Mouse (Mus musculus) kidney, adult 2 months (tissue): Measurements from ENCODE around the gene Nptn. TPM values are rescaled to one million over a fixed set of nuclear protein-coding genes. Genes with fewer than 3 reads are reported as not detected.

Source experiments
- DNase-seq: peaks from one replicate; pipeline ENCODE4 v3.0.0; 2021
- H3K27ac ChIP-seq: fragments of 200-500 bp; 2 replicates; pipeline ENCODE4 v1.5.1; 2012; ENCODE audit warnings: low read depth, low read length, control low read depth, inconsistent platforms; ENCODE audit not compliant: insufficient read depth
- H3K27me3 ChIP-seq: fragments of 200-500 bp; replicated peaks from 2 replicates; pipeline ENCODE4 v1.6.1; 2012; ENCODE audit warnings: mild to moderate bottlenecking, moderate library complexity, low read length, inconsistent platforms; ENCODE audit not compliant: control insufficient read depth, insufficient read depth
- H3K36me3 ChIP-seq: fragments of 200-500 bp; 2 replicates; pipeline ENCODE4 v1.6.1; 2012; ENCODE audit warnings: mild to moderate bottlenecking, moderate library complexity, low read length, inconsistent platforms; ENCODE audit not compliant: control insufficient read depth, insufficient read depth
- H3K4me1 ChIP-seq: fragments of 200-500 bp; 2 replicates; pipeline ENCODE4 v1.6.1; 2011; ENCODE audit warnings: low read length; ENCODE audit not compliant: control insufficient read depth, insufficient read depth
- H3K4me3 ChIP-seq: fragments of 200-500 bp; 2 replicates; pipeline ENCODE4 v1.5.1; 2011; ENCODE audit warnings: mild to moderate bottlenecking, low read depth, low read length, control low read depth; ENCODE audit not compliant: insufficient read depth
- CTCF ChIP-seq: fragments of 200-500 bp; conservative IDR thresholded peaks from 2 replicates; pipeline ENCODE4 v1.5.1; 2011; ENCODE audit warnings: low read depth, mild to moderate bottlenecking, control low read depth, low read length, moderate library complexity, mixed read lengths; ENCODE audit not compliant: insufficient read depth, insufficient read length
- POLR2A ChIP-seq: fragments of 200-500 bp; IDR thresholded peaks from one replicate; pipeline ENCODE4 v1.6.1; 2011; ENCODE audit warnings: low read depth, low read length, control low read depth
- WGBS: fragments of 180-500 bp; shearing (Covaris S2); methylation state at CpG from one replicate; pipeline ENCODE4 v1.1.7; 2018; 5-methylcytosine and 5-hydroxymethylcytosine counted together
- polyA plus RNA-seq: library from polyadenylated mRNA; depleted of rRNA; stranded (reverse); fragments of >200 nt; gene quantifications from 2 replicates; pipeline ENCODE4 v1.2.3, GENCODE M21; 2012

Nptn gene
- polyA plus RNA-seq, 1 experiment = 450 TPM

GRCm38 (mm10) chr9:58657735-58658512 lies 75.9 kb downstream of the Nptn start:
- no peak for TF ChIP-seq POLR2A
- no peak for TF ChIP-seq CTCF
- H3K27ac ChIP-seq = no peak overlapping the region
- peaks cover 11% of the 10 kb centered on the region for H3K4me1 ChIP-seq
- DNase-seq = no peak
- H3K27me3 ChIP-seq = no peaks in the 10 kb centered on the region
- H3K4me3 ChIP-seq = no peak overlapping the region
- WGBS = 71% methylated on average over 5 of the region's 5 CpGs
- no peaks in the 10 kb centered on the region for H3K36me3 ChIP-seq

GRCm38 (mm10) chr9:58658596-58659309 lies 76.7 kb downstream of the Nptn start:
- Histone ChIP-seq H3K36me3 (no peaks in the 10 kb centered on the region), H3K27me3 (no peaks in the 10 kb centered on the region), H3K4me3 (no peak overlapping the region), H3K4me1 (peaks cover 7% of the 10 kb centered on the region), H3K27ac (no peak overlapping the region)
- 70% methylated on average over 4 of the region's 4 CpGs for WGBS
- DNase-seq = no peak
- no peak for TF ChIP-seq CTCF
- no peak for TF ChIP-seq POLR2A

GRCm38 (mm10) chr9:58659331-58659730 lies 77.3 kb downstream of the Nptn start:
- Histone ChIP-seq H3K27ac (no peak overlapping the region), H3K27me3 (no peaks in the 10 kb centered on the region), H3K4me1 (peaks cover 4% of the 10 kb centered on the region; the same call in 1 of the 2 replicates), H3K4me3 (no peak overlapping the region), H3K36me3 (no peaks in the 10 kb centered on the region)
- WGBS = 89% methylated on average over 3 of the region's 3 CpGs
- DNase-seq = no peak
- no peak for TF ChIP-seq POLR2A
- no peak for TF ChIP-seq CTCF

- DNase-seq = no peak
- Histone ChIP-seq H3K4me3 (no peak overlapping the region), H3K27ac (no peak overlapping the region), H3K4me1 (no peaks in the 10 kb centered on the region), H3K27me3 (no peaks in the 10 kb centered on the region), H3K36me3 (no peaks in the 10 kb centered on the region)
- TF ChIP-seq POLR2A = no peak
- WGBS = 86% methylated on average over 9 of the region's 9 CpGs
These were observed 77.9 kb downstream of the Nptn start for GRCm38 (mm10) chr9:58659989-58660388.

GRCm38 (mm10) chr9:58660673-58661072 lies 78.6 kb downstream of the Nptn start:
- no peak for TF ChIP-seq POLR2A
- TF ChIP-seq CTCF = no peak
- no peaks in the 10 kb centered on the region for H3K27me3 ChIP-seq
- H3K36me3 ChIP-seq = no peaks in the 10 kb centered on the region
- no peak for DNase-seq
- WGBS = 96% methylated on average over 3 of the region's 3 CpGs
- H3K4me3 ChIP-seq = no peak overlapping the region
- H3K27ac ChIP-seq = no peak overlapping the region
- no peaks in the 10 kb centered on the region for H3K4me1 ChIP-seq

- H3K36me3 ChIP-seq = no peaks in the 10 kb centered on the region
- TF ChIP-seq CTCF (0 out of 2 replicates have a peak, but pooled peaks have one; percentile 17), POLR2A (no peak)
These were observed 80.0 kb downstream of the Nptn start for GRCm38 (mm10) chr9:58662007-58662406.

GRCm38 (mm10) chr9:58662791-58663190 lies 80.8 kb downstream of the Nptn start:
- 89% methylated on average over 3 of the region's 3 CpGs for WGBS
- DNase-seq = no peak
- H3K36me3 ChIP-seq = no peaks in the 10 kb centered on the region
- no peaks in the 10 kb centered on the region for H3K27me3 ChIP-seq
- no peak overlapping the region for H3K27ac ChIP-seq
- TF ChIP-seq POLR2A (no peak), CTCF (no peak)
- H3K4me1 ChIP-seq = no peaks in the 10 kb centered on the region
- H3K4me3 ChIP-seq = no peak overlapping the region

More at GRCm38 (mm10) chr9:58662007-58662406, 80.0 kb downstream of the Nptn start:
- 94% methylated on average over 4 of the region's 4 CpGs for WGBS
- Histone ChIP-seq H3K27ac (no peak overlapping the region), H3K27me3 (no peaks in the 10 kb centered on the region), H3K4me3 (no peak overlapping the region), H3K4me1 (no peaks in the 10 kb centered on the region)
- DNase-seq = no peak
